Mouse (Mus musculus) lung, adult 2 months (tissue): Measurements from ENCODE around the gene Clic4. TPM values are rescaled to one million over a fixed set of nuclear protein-coding genes. Genes with fewer than 3 reads are reported as not detected.

Experiments used
- DNase-seq: peaks from one replicate; pipeline ENCODE4 v3.0.0; 2022
- H3K4me1 ChIP-seq: fragments of 200-500 bp; 2 replicates; pipeline ENCODE4 v1.6.1; 2011; ENCODE audit warnings: low read length; ENCODE audit not compliant: control insufficient read depth, insufficient read depth
- H3K4me3 ChIP-seq: fragments of 200-500 bp; replicated peaks from 2 replicates; pipeline ENCODE3; 2011; ENCODE audit warnings: low read depth, mild to moderate bottlenecking, control low read depth, low read length; ENCODE audit errors: extremely low read depth
- CTCF ChIP-seq: fragments of 200-500 bp; IDR thresholded peaks from 2 replicates; pipeline ENCODE4 v1.5.1; 2011; ENCODE audit warnings: mild to moderate bottlenecking, low read length, control low read depth; ENCODE audit not compliant: insufficient read depth
- POLR2A ChIP-seq: fragments of 200-500 bp; IDR thresholded peaks from 2 replicates; pipeline ENCODE4 v1.6.1; 2011; ENCODE audit warnings: low read depth, mild to moderate bottlenecking, control low read depth, low read length, borderline replicate concordance; ENCODE audit errors: extremely low read depth
- WGBS: fragments of 180-500 bp; shearing (Covaris S2); methylation state at CpG from one replicate; pipeline ENCODE4 v1.1.7; 2018; 5-methylcytosine and 5-hydroxymethylcytosine counted together
- polyA plus RNA-seq: library from polyadenylated mRNA; depleted of rRNA; stranded (reverse); fragments of >200 nt; gene quantifications from 2 replicates; pipeline ENCODE4 v1.2.3, GENCODE M21; 2012; rRNA removed

The Clic4 gene
- polyA plus RNA-seq, result 190 and 227 TPM in 2 replicates

- TF ChIP-seq POLR2A (peak; percentile 98), CTCF (no peak)
- DNase-seq, result peak; percentile 99
- peak within 1 kb of the TSS; percentile 92 for H3K4me3 ChIP-seq
- H3K4me1 ChIP-seq, result peaks cover 20% of the 10 kb centered on the region
- WGBS, result under 1% methylated on average over 62 of the region's 64 CpGs
Observed at GRCm38 (mm10) chr4:135272640-135273306, at the start of gene Clic4. Clic4 (minus strand) TSS chr4:135272814.

GRCm38 (mm10) chr4:135317966-135318365, 45.4 kb upstream of the Clic4 start:
- peak; percentile 54 for DNase-seq

GRCm38 (mm10) chr4:135317539-135317938, 44.9 kb upstream of the Clic4 start:
- DNase-seq, result no peak
- WGBS, result 69% methylated on average over 4 of the region's 4 CpGs
- Histone ChIP-seq H3K4me3 (no peak overlapping the region), H3K4me1 (peaks cover 21% of the 10 kb centered on the region)
- TF ChIP-seq POLR2A (no peak), CTCF (no peak)

More at GRCm38 (mm10) chr4:135317966-135318365, 45.4 kb upstream of the Clic4 start:
- peaks cover 20% of the 10 kb centered on the region for H3K4me1 ChIP-seq
- TF ChIP-seq POLR2A, result no peak
- peak; percentile 98 for TF ChIP-seq CTCF
- H3K4me3 ChIP-seq, result no peak overlapping the region
- WGBS, result 8% methylated on average over 2 of the region's 2 CpGs

- 96% methylated on average over 9 of the region's 9 CpGs for WGBS
Observed at GRCm38 (mm10) chr4:135315287-135315686, 42.7 kb upstream of the Clic4 start.

GRCm38 (mm10) chr4:135314419-135314832, 41.8 kb upstream of the Clic4 start:
- Histone ChIP-seq H3K4me1 (peaks cover 26% of the 10 kb centered on the region), H3K4me3 (no peak overlapping the region)
- 74% methylated on average over 11 of the region's 11 CpGs for whole genome bisulfite sequencing
- no peak for DNase-seq
- TF ChIP-seq POLR2A (no peak), CTCF (no peak)

More at GRCm38 (mm10) chr4:135315287-135315686, 42.7 kb upstream of the Clic4 start:
- TF ChIP-seq POLR2A (no peak), CTCF (no peak)
- Histone ChIP-seq H3K4me3 (no peak overlapping the region), H3K4me1 (peaks cover 26% of the 10 kb centered on the region)
- no peak for DNase-seq

GRCm38 (mm10) chr4:135313761-135314241, 41.2 kb upstream of the Clic4 start:
- DNase-seq, result no peak
- WGBS, result 19% methylated on average over 9 of the region's 9 CpGs
- Histone ChIP-seq H3K4me3 (peak overlapping the region; percentile 15), H3K4me1 (peaks cover 26% of the 10 kb centered on the region)
- TF ChIP-seq CTCF (no peak), POLR2A (no peak)

- TF ChIP-seq POLR2A, result no peak
- no peak for TF ChIP-seq CTCF
- no peak for DNase-seq
- peaks cover 26% of the 10 kb centered on the region for H3K4me1 ChIP-seq
- no peak overlapping the region for H3K4me3 ChIP-seq
- WGBS, result 17% methylated on average over 17 of the region's 17 CpGs
Observed at GRCm38 (mm10) chr4:135313111-135313691, 40.6 kb upstream of the Clic4 start.

- peak; percentile 64 for DNase-seq
- peaks cover 27% of the 10 kb centered on the region for H3K4me1 ChIP-seq
- H3K4me3 ChIP-seq, result peak overlapping the region; percentile 33
- TF ChIP-seq POLR2A, result peak; percentile 91; the same call in 1 of the 2 replicates
- TF ChIP-seq CTCF, result no peak
- WGBS, result 27% methylated on average over 4 of the region's 4 CpGs
Observed at GRCm38 (mm10) chr4:135312706-135313105, 40.1 kb upstream of the Clic4 start.

GRCm38 (mm10) chr4:135310371-135310770, 37.8 kb upstream of the Clic4 start:
- H3K4me1 ChIP-seq, result peaks cover 41% of the 10 kb centered on the region
- H3K4me3 ChIP-seq, result no peak overlapping the region
- WGBS, result 65% methylated on average over 8 of the region's 8 CpGs
- TF ChIP-seq CTCF, result no peak
- TF ChIP-seq POLR2A, result no peak
- no peak for DNase-seq
